Mouse (Mus musculus): ENCODE measurements around the gene Ugt1a6a. TPM values are rescaled to one million over a fixed set of nuclear protein-coding genes. Genes with fewer than 3 reads are reported as not detected.
"Not testable (repeated sequence)": the region's sequence is repeated elsewhere in the genome, so short reads cannot be mapped to it uniquely, and the experiment has no call there.

Ugt1a6a gene
- 1.3 and 2.1 TPM in 2 replicates for polyA plus RNA-seq (2016; fragmentation: Nextera tagmentation; extraction: Ambion mirVana)

- H3K27ac ChIP-seq, result not testable (repeated sequence)
Observed at GRCm38 (mm10) chr1:88134457-88135011, at the start of gene Ugt1a6a. TSS of gene Ugt1a6a (plus strand) at chr1:88134809.

GRCm38 (mm10) chr1:88086125-88086524, 48.5 kb upstream of the Ugt1a6a start:
- no peaks in the 10 kb centered on the region for H3K4me1 ChIP-seq
- no peak for ATAC-seq
- no peak overlapping the region for H3K27ac ChIP-seq
- no peak overlapping the region for H3K4me3 ChIP-seq
- no peaks in the 10 kb centered on the region for H3K27me3 ChIP-seq (replicated peaks)
- H3K36me3 ChIP-seq, result no peaks in the 10 kb centered on the region
- H3K9me3 ChIP-seq (replicated peaks), result no peaks in the 10 kb centered on the region
- no peak overlapping the region for H3K4me2 ChIP-seq
- H3K9ac ChIP-seq, result no peak overlapping the region
- 54% methylated on average over 1 of the region's 1 CpGs for WGBS (ENCODE audit: insufficient replicate concordance)

More at GRCm38 (mm10) chr1:88134457-88135011, at the start of gene Ugt1a6a:
- not testable (repeated sequence) for ATAC-seq; H3K4me3 ChIP-seq; H3K4me1 ChIP-seq; H3K9ac ChIP-seq; H3K36me3 ChIP-seq; H3K27me3 ChIP-seq (replicated peaks); H3K4me2 ChIP-seq; H3K9me3 ChIP-seq (replicated peaks)
- 27% methylated on average over 5 of the region's 5 CpGs for WGBS (ENCODE audit: insufficient replicate concordance)

GRCm38 (mm10) chr1:88087513-88087912, 47.1 kb upstream of the Ugt1a6a start, which contains the start of gene Ugt1a8:
TSS of gene Ugt1a8 (plus strand) at chr1:88087813.
- no peaks in the 10 kb centered on the region for H3K27me3 ChIP-seq (replicated peaks)
- no peaks in the 10 kb centered on the region for H3K36me3 ChIP-seq
- no peaks in the 10 kb centered on the region for H3K9me3 ChIP-seq (replicated peaks)
- no peak within 1 kb of the TSS for H3K9ac ChIP-seq
- no peak within 1 kb of the TSS for H3K4me2 ChIP-seq
- ATAC-seq, result no peak
- no peaks in the 10 kb centered on the region for H3K4me1 ChIP-seq
- 54% methylated on average over 3 of the region's 3 CpGs for WGBS (ENCODE audit: insufficient replicate concordance)
- no peak within 1 kb of the TSS for H3K27ac ChIP-seq
- H3K4me3 ChIP-seq, result no peak within 1 kb of the TSS

- Histone ChIP-seq H3K36me3 (no peaks in the 10 kb centered on the region), H3K4me1 (no peaks in the 10 kb centered on the region), H3K27me3 (replicated peaks) (no peaks in the 10 kb centered on the region), H3K4me2 (no peak overlapping the region), H3K4me3 (no peak overlapping the region), H3K27ac (no peak overlapping the region), H3K9ac (no peak overlapping the region), H3K9me3 (replicated peaks) (no peaks in the 10 kb centered on the region)
- no peak for ATAC-seq
Observed at GRCm38 (mm10) chr1:88092341-88092740, 42.3 kb upstream of the Ugt1a6a start.

- not testable (repeated sequence) for H3K9ac ChIP-seq; H3K4me1 ChIP-seq; H3K4me3 ChIP-seq; ATAC-seq; H3K4me2 ChIP-seq; H3K36me3 ChIP-seq; H3K9me3 ChIP-seq (replicated peaks); H3K27me3 ChIP-seq (replicated peaks)
- WGBS (ENCODE audit: insufficient replicate concordance), result 42% methylated on average over 3 of the region's 3 CpGs
- H3K27ac ChIP-seq, result peak overlapping the region; percentile 51; the same call in 1 of the 2 replicates
Observed at GRCm38 (mm10) chr1:88094270-88094676, 40.3 kb upstream of the Ugt1a6a start.

GRCm38 (mm10) chr1:88094941-88095492, 39.6 kb upstream of the Ugt1a6a start, which contains the start of gene Ugt1a7c:
TSS of gene Ugt1a7c (plus strand) at chr1:88095062.
- Histone ChIP-seq H3K4me3 (no peak within 1 kb of the TSS), H3K27me3 (replicated peaks) (no peaks in the 10 kb centered on the region), H3K9ac (no peak within 1 kb of the TSS), H3K4me2 (no peak within 1 kb of the TSS), H3K9me3 (replicated peaks) (no peaks in the 10 kb centered on the region), H3K27ac (peak within 1 kb of the TSS; percentile 51; the same call in 1 of the 2 replicates), H3K4me1 (no peaks in the 10 kb centered on the region), H3K36me3 (no peaks in the 10 kb centered on the region)
- WGBS (ENCODE audit: insufficient replicate concordance), result 46% methylated on average over 10 of the region's 10 CpGs
- ATAC-seq, result no peak

GRCm38 (mm10) chr1:88098546-88098945, 36.1 kb upstream of the Ugt1a6a start:
- 49% methylated on average over 3 of the region's 3 CpGs for WGBS (ENCODE audit: insufficient replicate concordance)
- not testable (repeated sequence) for H3K9ac ChIP-seq; H3K4me3 ChIP-seq; ATAC-seq; H3K27me3 ChIP-seq (replicated peaks); H3K27ac ChIP-seq; H3K4me1 ChIP-seq; H3K9me3 ChIP-seq (replicated peaks); H3K4me2 ChIP-seq; H3K36me3 ChIP-seq

- not testable (repeated sequence) for ATAC-seq; H3K9me3 ChIP-seq (replicated peaks)
- WGBS (ENCODE audit: insufficient replicate concordance), result 61% methylated on average over 2 of the region's 2 CpGs
Observed at GRCm38 (mm10) chr1:88099691-88100090, 34.9 kb upstream of the Ugt1a6a start.

GRCm38 (mm10) chr1:88103019-88103418, 31.6 kb upstream of the Ugt1a6a start, which contains the start of gene Ugt1a6b:
TSS of gene Ugt1a6b (plus strand) at chr1:88103252.
- H3K27me3 ChIP-seq (replicated peaks); H3K9ac ChIP-seq; H3K4me3 ChIP-seq; H3K4me1 ChIP-seq; H3K27ac ChIP-seq; ATAC-seq; H3K9me3 ChIP-seq (replicated peaks); H3K36me3 ChIP-seq; H3K4me2 ChIP-seq: not testable (repeated sequence)
- 13% methylated on average over 3 of the region's 3 CpGs for WGBS (ENCODE audit: insufficient replicate concordance)

More at GRCm38 (mm10) chr1:88099691-88100090, 34.9 kb upstream of the Ugt1a6a start:
- not testable (repeated sequence) for H3K9ac ChIP-seq; H3K36me3 ChIP-seq; H3K27me3 ChIP-seq (replicated peaks); H3K4me3 ChIP-seq; H3K27ac ChIP-seq; H3K4me1 ChIP-seq; H3K4me2 ChIP-seq

GRCm38 (mm10) chr1:88103697-88104468, 30.7 kb upstream of the Ugt1a6a start:
- H3K27ac ChIP-seq; H3K4me2 ChIP-seq; ATAC-seq; H3K9me3 ChIP-seq (replicated peaks); H3K9ac ChIP-seq; H3K4me3 ChIP-seq; H3K36me3 ChIP-seq; H3K27me3 ChIP-seq (replicated peaks): not testable (repeated sequence)
- 64% methylated on average over 5 of the region's 5 CpGs for WGBS (ENCODE audit: insufficient replicate concordance)
- peaks cover 10% of the 10 kb centered on the region; the same call in 1 of the 2 replicates for H3K4me1 ChIP-seq

GRCm38 (mm10) chr1:88104667-88105430, 29.8 kb upstream of the Ugt1a6a start:
- 55% methylated on average over 1 of the region's 1 CpGs for WGBS (ENCODE audit: insufficient replicate concordance)
- Histone ChIP-seq H3K9me3 (replicated peaks) (no peaks in the 10 kb centered on the region), H3K4me3 (no peak overlapping the region), H3K4me1 (peaks cover 13% of the 10 kb centered on the region), H3K9ac (no peak overlapping the region), H3K27ac (no peak overlapping the region), H3K36me3 (no peaks in the 10 kb centered on the region), H3K4me2 (no peak overlapping the region), H3K27me3 (replicated peaks) (0 out of 2 replicates have a peak, but pooled peaks cover 8% of the 10 kb centered on the region)
- no peak for ATAC-seq
